ENCODE assay signal across 23 mouse cellular contexts in genomic region chr4:97729999-97730398, GRCm38 (mm10). TPM values are rescaled to one million over a fixed set of nuclear protein-coding genes. Genes with fewer than 3 reads are reported as not detected.
"Had no signal": no experiment of that assay in that cellular context is flagged by ENCODE, and none has a peak within 500 bp of the region (broad histone marks: within the 10 kb centered on the region; RNA-seq: fewer than 3 reads in every experiment).

No protein-coding gene starts in this region.

- H3K27ac ChIP-seq: hindbrain, embryonic 10.5 days; hindbrain, embryonic 12.5 days; hindbrain, embryonic 14.5 days; intestine, embryonic 15.5 days; layer of hippocampus, adult 2 months; left cerebral cortex, adult 2 months; limb, embryonic 10.5 days; limb, embryonic 12.5 days had no signal

- H3K4me1 ChIP-seq: heart, embryonic 12.5 days; hindbrain, embryonic 10.5 days; hindbrain, embryonic 12.5 days; intestine, embryonic 15.5 days; limb, embryonic 12.5 days had no signal

- H3K4me3 ChIP-seq: heart, embryonic 12.5 days; hindbrain, embryonic 10.5 days; hindbrain, embryonic 12.5 days; intestine, embryonic 15.5 days; layer of hippocampus, adult 2 months; left cerebral cortex, adult 2 months; limb, embryonic 10.5 days; limb, embryonic 12.5 days had no signal

- DNase-seq: forebrain, postnatal 0 days; gastrocnemius, postnatal 14 days; heart, adult 18-20 months; heart, postnatal 10 days; heart, postnatal 4 days; kidney, adult 18-20 months; kidney, adult 8-10 months; kidney, postnatal 10 days; kidney, postnatal 25 days; kidney, postnatal 4 days; liver had no signal

- H3K9ac ChIP-seq: forebrain, postnatal 0 days; heart, embryonic 12.5 days; hindbrain, embryonic 12.5 days; hindbrain, embryonic 14.5 days; intestine, embryonic 15.5 days; limb, embryonic 12.5 days had no signal

- H3K27me3 ChIP-seq: heart, embryonic 12.5 days; hindbrain, embryonic 12.5 days; intestine, embryonic 15.5 days had no signal

- H3K9me3 ChIP-seq: heart, embryonic 12.5 days; hindbrain, embryonic 10.5 days; hindbrain, embryonic 12.5 days; intestine, embryonic 15.5 days; limb, embryonic 10.5 days; limb, embryonic 12.5 days had no signal

- H3K4me2 ChIP-seq: heart, embryonic 12.5 days; hindbrain, embryonic 12.5 days; hindbrain, embryonic 14.5 days; intestine, embryonic 15.5 days; limb, embryonic 12.5 days had no signal

- H3K36me3 ChIP-seq: heart, embryonic 12.5 days; hindbrain, embryonic 10.5 days; hindbrain, embryonic 12.5 days; intestine, embryonic 15.5 days; limb, embryonic 10.5 days; limb, embryonic 12.5 days had no signal

- ATAC-seq: forebrain, postnatal 0 days; hindbrain, embryonic 16.5 days; inflammation-experienced regulatory T-cells, adult 6 months; intestine, embryonic 15.5 days; intestine, postnatal 0 days had no signal

RNA-seq across cellular contexts. Expression of gene E130114P18Rik, which starts 47.9 kb away (rescaled TPM):
- polyA plus RNA-seq: inflammation-experienced regulatory T-cells, adult 6 months had no signal
